Mouse (Mus musculus) C2C12 (cell line): ENCODE results near the gene Atp5g2.

Experiments used
- CTCF ChIP-seq: IDR thresholded peaks from one replicate; pipeline ENCODE4 v1.5.1; 2011; ENCODE audit not compliant: control insufficient read depth, insufficient read depth, insufficient read length
- FOSL1 ChIP-seq: IDR thresholded peaks from one replicate; pipeline ENCODE4 v1.8.0; 2011; ENCODE audit warnings: mild to moderate bottlenecking, low read length; ENCODE audit not compliant: poor library complexity, insufficient read depth, severe bottlenecking
- MAX ChIP-seq: IDR thresholded peaks from one replicate; pipeline ENCODE4 v1.6.1; 2011; ENCODE audit warnings: mild to moderate bottlenecking, control low read depth
- MYOD1 ChIP-seq: IDR thresholded peaks from one replicate; pipeline ENCODE4 v1.6.1; 2011; ENCODE audit warnings: low read depth; ENCODE audit not compliant: control insufficient read depth, insufficient read length
- MYOG ChIP-seq: IDR thresholded peaks from one replicate; pipeline ENCODE4 v1.6.1; 2011; ENCODE audit not compliant: control insufficient read depth, insufficient read length; ENCODE audit errors: extremely low read depth
- USF1 ChIP-seq: IDR thresholded peaks from one replicate; pipeline ENCODE4 v1.6.1; 2011; ENCODE audit warnings: low read depth, mild to moderate bottlenecking, control low read depth, moderate library complexity

GRCm38 (mm10) chr15:102698193-102698592, 26.0 kb upstream of the Atp5g2 start:
- TF ChIP-seq CTCF, result peak; percentile 96
- no peak for TF ChIP-seq MAX
- no peak for TF ChIP-seq USF1
- TF ChIP-seq MYOD1, result no peak
- no peak for TF ChIP-seq FOSL1
- no peak for TF ChIP-seq MYOG
